Mouse (Mus musculus) midbrain, embryonic 10.5 days (tissue): ENCODE data around the gene Vmn1r201. TPM values are rescaled to one million over a fixed set of nuclear protein-coding genes. Genes with fewer than 3 reads are reported as not detected.

Experiments
- DNase-seq: peaks from one replicate; pipeline ENCODE4 v3.0.0-alpha.2; 2017; ENCODE audit warnings: low spot score
- H3K27ac ChIP-seq: fragments of 300-500 bp; sonication (generic); replicated peaks from 2 replicates; pipeline ENCODE4 v1.5.1; 2016; ENCODE audit warnings: mild to moderate bottlenecking
- H3K27me3 ChIP-seq: fragments of 300-500 bp; sonication (generic); 2 replicates; pipeline ENCODE4 v1.6.1; 2016; ENCODE audit warnings: low read depth, mild to moderate bottlenecking; ENCODE audit not compliant: poor library complexity, severe bottlenecking
- H3K36me3 ChIP-seq: fragments of 300-500 bp; sonication (generic); 2 replicates; pipeline ENCODE4 v1.6.1; 2016; ENCODE audit warnings: mild to moderate bottlenecking, moderate library complexity
- H3K4me1 ChIP-seq: fragments of 300-500 bp; sonication (generic); 2 replicates; pipeline ENCODE4 v1.6.1; 2016
- H3K4me3 ChIP-seq: fragments of 300-500 bp; sonication (generic); 2 replicates; pipeline ENCODE4 v1.5.1; 2016; ENCODE audit warnings: mild to moderate bottlenecking, moderate library complexity
- H3K9me3 ChIP-seq: fragments of 300-500 bp; sonication (generic); replicated peaks from 2 replicates; pipeline ENCODE4 v1.6.1; 2016; ENCODE audit warnings: mild to moderate bottlenecking
- WGBS: fragments of 180-500 bp; shearing (Covaris S2); methylation state at CpG from one replicate; pipeline ENCODE4 v1.1.7; 2016; 5-methylcytosine and 5-hydroxymethylcytosine counted together
- polyA plus RNA-seq: library from polyadenylated mRNA; unstranded; fragments of >200 nt; fragmentation: Nextera tagmentation; extraction: Ambion mirVana; gene quantifications from 2 replicates; pipeline ENCODE4 v1.2.1, GENCODE M21; 2016

Vmn1r201 gene
- polyA plus RNA-seq, result not detected in 2 replicates

- DNase-seq, result no peak
- WGBS, result 77% methylated on average over 1 of the region's 1 CpGs
- no peaks in the 10 kb centered on the region for H3K9me3 ChIP-seq
These were observed at the start of gene Vmn1r201 for GRCm38 (mm10) chr13:22471623-22472022. Gene Vmn1r201 (plus strand): TSS chr13:22471923.

GRCm38 (mm10) chr13:22455145-22455544, 16.6 kb upstream of the Vmn1r201 start:
- Histone ChIP-seq H3K4me1 (no peaks in the 10 kb centered on the region), H3K27me3 (no peaks in the 10 kb centered on the region), H3K4me3 (no peak overlapping the region), H3K36me3 (no peaks in the 10 kb centered on the region), H3K9me3 (no peaks in the 10 kb centered on the region), H3K27ac (no peak overlapping the region)
- no peak for DNase-seq

More at GRCm38 (mm10) chr13:22471623-22472022, at the start of gene Vmn1r201:
- H3K27ac ChIP-seq, result no peak within 1 kb of the TSS
- H3K4me3 ChIP-seq, result no peak within 1 kb of the TSS
- H3K36me3 ChIP-seq, result no peaks in the 10 kb centered on the region
- H3K4me1 ChIP-seq, result no peaks in the 10 kb centered on the region
- H3K27me3 ChIP-seq, result no peaks in the 10 kb centered on the region

- no peak for DNase-seq
- Histone ChIP-seq H3K9me3 (no peaks in the 10 kb centered on the region), H3K4me3 (no peak overlapping the region), H3K36me3 (no peaks in the 10 kb centered on the region), H3K4me1 (no peaks in the 10 kb centered on the region), H3K27me3 (no peaks in the 10 kb centered on the region), H3K27ac (no peak overlapping the region)
- 82% methylated on average over 3 of the region's 3 CpGs for WGBS
These were observed 30.7 kb downstream of the Vmn1r201 start for GRCm38 (mm10) chr13:22502431-22502830.

DNA sequence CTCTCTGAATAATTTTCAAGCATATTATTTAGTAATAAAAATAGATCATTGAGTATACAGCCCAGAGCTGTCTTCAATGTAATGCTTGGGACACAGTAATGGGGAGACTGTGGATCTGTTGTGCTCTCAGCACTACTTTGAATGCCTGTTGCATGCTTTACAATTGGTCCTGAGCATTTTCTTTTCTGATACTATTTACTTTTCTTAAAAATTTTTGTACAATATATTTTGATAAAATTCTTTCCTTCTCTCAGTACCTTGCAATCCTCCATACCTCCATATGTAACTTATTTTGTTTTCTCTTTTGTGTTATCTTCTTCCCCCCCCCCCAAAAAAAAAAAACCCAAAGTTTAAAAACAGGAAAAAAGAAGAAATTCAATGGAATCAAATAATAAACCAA, 33.6 kb downstream of the Vmn1r201 start, which contains the start of gene Vmn1r202:
Gene Vmn1r202 (minus strand): TSS at position 101 of the 400 bp plus-strand sequence.
- no peak within 1 kb of the TSS for H3K4me3 ChIP-seq
- no peaks in the 10 kb centered on the region for H3K9me3 ChIP-seq
- no peak for DNase-seq
- no peaks in the 10 kb centered on the region for H3K4me1 ChIP-seq
- no peaks in the 10 kb centered on the region for H3K36me3 ChIP-seq
- H3K27ac ChIP-seq, result no peak within 1 kb of the TSS
- H3K27me3 ChIP-seq, result no peaks in the 10 kb centered on the region

GRCm38 (mm10) chr13:22517814-22518213, 46.1 kb downstream of the Vmn1r201 start, which contains the start of gene Vmn1r203:
Gene Vmn1r203 (plus strand): TSS chr13:22518114.
- no peaks in the 10 kb centered on the region for H3K9me3 ChIP-seq
- H3K4me1 ChIP-seq, result no peaks in the 10 kb centered on the region
- no peaks in the 10 kb centered on the region for H3K36me3 ChIP-seq
- no peak within 1 kb of the TSS for H3K27ac ChIP-seq
- no peak within 1 kb of the TSS for H3K4me3 ChIP-seq
- no peak for DNase-seq
- no peaks in the 10 kb centered on the region for H3K27me3 ChIP-seq

Other genes with a start within 250 kb of the Vmn1r201 start
- gene Vmn1r193, start 248.8 kb upstream of the Vmn1r201 start, polyA plus RNA-seq, result not detected in 2 replicates
- gene Vmn1r194, start 227.7 kb upstream of the Vmn1r201 start, polyA plus RNA-seq, result not detected in 2 replicates
- gene Vmn1r195, start 201.4 kb upstream of the Vmn1r201 start, polyA plus RNA-seq, result not detected in 2 replicates
- gene Vmn1r196, start 182.0 kb upstream of the Vmn1r201 start, polyA plus RNA-seq, result not detected in 2 replicates
- gene Vmn1r197, start 147.3 kb upstream of the Vmn1r201 start, polyA plus RNA-seq, result not detected in 2 replicates
- not detected in 2 replicates for gene Vmn1r198, start 121.6 kb upstream of the Vmn1r201 start, polyA plus RNA-seq
- gene Vmn1r199, start 92.1 kb upstream of the Vmn1r201 start, polyA plus RNA-seq, result not detected in 2 replicates
- not detected in 2 replicates for gene Vmn1r200, start 81.5 kb upstream of the Vmn1r201 start, polyA plus RNA-seq
- gene Vmn1r202, start 33.5 kb downstream of the Vmn1r201 start, polyA plus RNA-seq, result 0.02 TPM in 1 of 2 replicates, not detected in the other
- gene Vmn1r203, start 46.2 kb downstream of the Vmn1r201 start, polyA plus RNA-seq, result not detected in 2 replicates
- gene Vmn1r204, start 81.3 kb downstream of the Vmn1r201 start, polyA plus RNA-seq, result not detected in 2 replicates
- gene Vmn1r205, start 121.1 kb downstream of the Vmn1r201 start, polyA plus RNA-seq, result not detected in 2 replicates
- not detected in 2 replicates for gene Vmn1r206, start 152.3 kb downstream of the Vmn1r201 start, polyA plus RNA-seq